Mouse (Mus musculus): ENCODE measurements around the gene Cphx1.
"Not testable (repeated sequence)": the region's sequence is repeated elsewhere in the genome, so short reads cannot be mapped to it uniquely, and the experiment has no call there.

Gene Cphx1

GRCm38 (mm10) chr14:25981880-25982279 lies 43.8 kb downstream of the Cphx1 start:
- H3K27me3 ChIP-seq (ENCODE audit: control insufficient read depth, insufficient read depth, low read length, poor library complexity, severe bottlenecking); H3K36me3 ChIP-seq (ENCODE audit: control insufficient read depth, insufficient read depth, low read length, poor library complexity, severe bottlenecking); DNase-seq (ENCODE audit: low read depth, low spot score): not testable (repeated sequence)

All from splenic B cell, adult 2 months (primary cell).